In genomic region chr8:11776451-11777180, GRCm38 (mm10) we compare ENCODE assay signal across 19 mouse cellular contexts. TPM values are rescaled to one million over a fixed set of nuclear protein-coding genes. Genes with fewer than 3 reads are reported as not detected.
A peak's percentile ranks its signal among the peaks of the same experiment; 100 is the strongest.
DNase-seq lines count a peak whose midpoint lies in the region; ATAC-seq and TF ChIP-seq lines count a peak whose summit lies in the region.
"Had no signal": no experiment of that assay in that cellular context is flagged by ENCODE, and none has a peak within 500 bp of the region (broad histone marks: within the 10 kb centered on the region; RNA-seq: fewer than 3 reads in every experiment).

No protein-coding gene starts in this region.

- TF ChIP-seq EP300 in lung, postnatal 0 days (IDR thresholded peaks at IDR 0.05): no peak

- no peaks in the 10 kb centered on the region for H3K27me3 ChIP-seq in heart, embryonic 15.5 days
- H3K27me3 ChIP-seq in midbrain, embryonic 11.5 days (ENCODE audit: control insufficient read depth, insufficient read depth, low read length): no peaks in the 10 kb centered on the region
- no peaks in the 10 kb centered on the region for H3K27me3 ChIP-seq in midbrain, postnatal 0 days (ENCODE audit: insufficient read depth, low read length)
- H3K27me3 ChIP-seq in lung, postnatal 0 days (replicated peaks; ENCODE audit: insufficient read depth, low read length): no peaks in the 10 kb centered on the region
- H3K27me3 ChIP-seq: embryonic facial prominence, embryonic 12.5 days; neural tube, embryonic 12.5 days; stomach, embryonic 15.5 days had no signal

- H3K36me3 ChIP-seq in heart, embryonic 15.5 days: peaks cover 5% of the 10 kb centered on the region; the same call in 1 of the 2 replicates
- no peaks in the 10 kb centered on the region; the same call in none of the 2 replicates for H3K36me3 ChIP-seq in midbrain, embryonic 11.5 days (ENCODE audit: control insufficient read depth, insufficient read depth, low read length)
- 0 out of 2 replicates have a peak, but pooled peaks cover 6% of the 10 kb centered on the region for H3K36me3 ChIP-seq in midbrain, postnatal 0 days (ENCODE audit: insufficient read depth, low read length)
- H3K36me3 ChIP-seq in lung, postnatal 0 days (ENCODE audit: insufficient read depth, low read length): no peaks in the 10 kb centered on the region
- H3K36me3 ChIP-seq: neural tube, embryonic 12.5 days; stomach, embryonic 15.5 days had no signal

- peak overlapping the region; percentile 71 for H3K27ac ChIP-seq in heart, embryonic 15.5 days
- no peak overlapping the region for H3K27ac ChIP-seq in midbrain, embryonic 11.5 days (ENCODE audit: low read depth, low read length)
- no peak overlapping the region for H3K27ac ChIP-seq in midbrain, postnatal 0 days (ENCODE audit: low read depth, low read length)
- H3K27ac ChIP-seq in lung, postnatal 0 days (ENCODE audit: low read length): no peak overlapping the region
- H3K27ac ChIP-seq: embryonic facial prominence, embryonic 12.5 days; neural tube, embryonic 12.5 days; stomach, embryonic 15.5 days had no signal

- no peak overlapping the region for H3K9ac ChIP-seq in heart, embryonic 15.5 days
- no peak overlapping the region for H3K9ac ChIP-seq in midbrain, embryonic 11.5 days (ENCODE audit: low read length)
- no peak overlapping the region for H3K9ac ChIP-seq in midbrain, postnatal 0 days (replicated peaks; ENCODE audit: low read length, poor library complexity, severe bottlenecking)
- no peak overlapping the region for H3K9ac ChIP-seq in lung, postnatal 0 days (replicated peaks; ENCODE audit: low read depth)
- H3K9ac ChIP-seq: embryonic facial prominence, embryonic 12.5 days; forebrain, postnatal 0 days; neural tube, embryonic 12.5 days; stomach, embryonic 15.5 days had no signal

- peaks cover 82% of the 10 kb centered on the region for H3K4me1 ChIP-seq in heart, embryonic 15.5 days (replicated peaks)
- 0 out of 2 replicates have a peak, but pooled peaks cover 4% of the 10 kb centered on the region for H3K4me1 ChIP-seq in midbrain, embryonic 11.5 days (ENCODE audit: control insufficient read depth, insufficient read depth, low read length)
- H3K4me1 ChIP-seq in midbrain, postnatal 0 days (ENCODE audit: insufficient read depth, low read length): no peaks in the 10 kb centered on the region
- H3K4me1 ChIP-seq in lung, postnatal 0 days (ENCODE audit: insufficient read depth, low read depth, low read length): peaks cover 13% of the 10 kb centered on the region; the same call in 1 of the 2 replicates

- TF ChIP-seq CTCF in midbrain, postnatal 0 days (IDR thresholded peaks at IDR 0.05): no peak
- TF ChIP-seq CTCF in lung, postnatal 0 days (IDR thresholded peaks at IDR 0.05): no peak

- 71% methylated on average over 8 of the region's 8 CpGs for WGBS in heart, embryonic 15.5 days
- 95% methylated on average over 8 of the region's 8 CpGs for WGBS in midbrain, embryonic 11.5 days
- WGBS in midbrain, postnatal 0 days: 90% methylated on average over 8 of the region's 8 CpGs
- WGBS in lung, postnatal 0 days: 92% methylated on average over 8 of the region's 8 CpGs

- H3K4me3 ChIP-seq in heart, embryonic 15.5 days: no peak overlapping the region
- H3K4me3 ChIP-seq in midbrain, embryonic 11.5 days (ENCODE audit: low read depth, low read length): no peak overlapping the region
- H3K4me3 ChIP-seq in midbrain, postnatal 0 days (ENCODE audit: low read depth, low read length): no peak overlapping the region
- H3K4me3 ChIP-seq in lung, postnatal 0 days (ENCODE audit: low read depth, low read length): no peak overlapping the region
- H3K4me3 ChIP-seq: embryonic facial prominence, embryonic 12.5 days; neural tube, embryonic 12.5 days; stomach, embryonic 15.5 days had no signal

- no peaks in the 10 kb centered on the region for H3K9me3 ChIP-seq in heart, embryonic 15.5 days (replicated peaks)
- H3K9me3 ChIP-seq in midbrain, embryonic 11.5 days (ENCODE audit: control insufficient read depth, low read length): no peaks in the 10 kb centered on the region
- H3K9me3 ChIP-seq in midbrain, postnatal 0 days (ENCODE audit: low read length): no peaks in the 10 kb centered on the region
- H3K9me3 ChIP-seq in lung, postnatal 0 days (ENCODE audit: low read length): no peaks in the 10 kb centered on the region
- H3K9me3 ChIP-seq: embryonic facial prominence, embryonic 12.5 days; neural tube, embryonic 12.5 days; stomach, embryonic 15.5 days had no signal

- intact Hi-C loops in heart, postnatal 14 days (cut with DNase I): loop anchor here (10.0 kb wide), 1 partner anchor 152 kb away; no protein-coding TSS in a partner anchor

- no peak overlapping the region for H3K4me2 ChIP-seq in heart, embryonic 15.5 days
- H3K4me2 ChIP-seq in midbrain, embryonic 11.5 days: no peak overlapping the region
- H3K4me2 ChIP-seq in midbrain, postnatal 0 days (ENCODE audit: low read depth, low read length, poor library complexity, severe bottlenecking): no peak overlapping the region
- H3K4me2 ChIP-seq in lung, postnatal 0 days (replicated peaks; ENCODE audit: low read depth, low read length): no peak overlapping the region
- H3K4me2 ChIP-seq: embryonic facial prominence, embryonic 12.5 days; liver, embryonic 11.5 days; neural tube, embryonic 12.5 days; stomach, embryonic 15.5 days had no signal

- ATAC-seq in frontal cortex, adult (ENCODE audit: low TSS enrichment): peak; percentile 26
- no peak for ATAC-seq in heart, embryonic 15.5 days (replicated peaks; ENCODE audit: insufficient number of reproducible peaks, insufficient read depth, low FRiP score, low read depth)
- ATAC-seq in midbrain, embryonic 11.5 days (ENCODE audit: low FRiP score): no peak
- ATAC-seq in midbrain, postnatal 0 days (ENCODE audit: low FRiP score): no peak
- no peak for ATAC-seq in lung, postnatal 0 days

- DNase-seq in frontal cortex, adult 2 months (ENCODE audit: extremely low spot score in 1 of 2, low spot score in 1 of 2): no peak
- DNase-seq in heart, postnatal 14 days: no peak
- peak; percentile 70 for DNase-seq in midbrain, embryonic 11.5 days (ENCODE audit: low spot score, missing footprints)
- no peak for DNase-seq in midbrain, postnatal 0 days (ENCODE audit: low spot score)
- DNase-seq in lung, postnatal 0 days (ENCODE audit: low spot score): no peak
- DNase-seq: adrenal gland, adult 8-10 months; B cell, adult 2 months; forebrain, postnatal 0 days; gastrocnemius, postnatal 10 days; kidney, postnatal 4 days; lung, adult 2 months; lung, postnatal 4 days; thymus, postnatal 36 days had no signal

RNA-seq across cellular contexts. Expression of gene Arhgef7, which starts 49.1 kb away (rescaled TPM):
- 85.1 and 92.8 TPM in 2 replicates for polyA plus RNA-seq in frontal cortex, adult 2 months (2012; rRNA removed)
- 59.9 and 67.6 TPM in 2 replicates for polyA plus RNA-seq in heart, embryonic 15.5 days (2015; fragmentation: Nextera tagmentation; extraction: Ambion mirVana)
- 100 to 1,000 TPM; 139 to 157 TPM for total RNA-seq in heart, postnatal 14 days (2021)
- 51.4 and 56.8 TPM in 2 replicates for polyA plus RNA-seq in midbrain, embryonic 11.5 days (2014; fragmentation: Nextera tagmentation; extraction: Ambion mirVana)
- 87.5 and 124 TPM in 2 replicates for total RNA-seq in midbrain, postnatal 0 days (2014; rRNA removed)
- 54.3 and 55.3 TPM in 2 replicates for polyA plus RNA-seq in midbrain, postnatal 0 days (2015; fragmentation: Nextera tagmentation; extraction: Ambion mirVana)
- 31.6 and 33.2 TPM in 2 replicates for polyA plus RNA-seq in lung, postnatal 0 days (2015; fragmentation: Nextera tagmentation; extraction: Ambion mirVana)
